Mouse (Mus musculus) thymus, adult 2 months (tissue): Measurements from ENCODE around the gene Baiap3. TPM values are rescaled to one million over a fixed set of nuclear protein-coding genes. Genes with fewer than 3 reads are reported as not detected.
"Not testable (repeated sequence)": the region's sequence is repeated elsewhere in the genome, so short reads cannot be mapped to it uniquely, and the experiment has no call there.

Experiments
- DNase-seq: peaks from one replicate; pipeline ENCODE4 v3.0.0; 2021
- H3K27ac ChIP-seq: fragments of 200-500 bp; 2 replicates; pipeline ENCODE4 v1.5.1; 2012; ENCODE audit warnings: low read length, control low read depth; ENCODE audit not compliant: control insufficient read depth, insufficient read depth
- H3K27me3 ChIP-seq: fragments of 200-500 bp; 2 replicates; pipeline ENCODE4 v1.6.1; 2012; ENCODE audit warnings: mild to moderate bottlenecking, low read length, moderate library complexity, mixed read lengths; ENCODE audit not compliant: control insufficient read depth, insufficient read depth
- H3K36me3 ChIP-seq: fragments of 200-500 bp; 2 replicates; pipeline ENCODE4 v1.6.1; 2012; ENCODE audit warnings: mild to moderate bottlenecking, low read length, moderate library complexity; ENCODE audit not compliant: control insufficient read depth, insufficient read depth
- H3K4me1 ChIP-seq: fragments of 200-500 bp; replicated peaks from 2 replicates; pipeline ENCODE4 v1.6.1; 2012; ENCODE audit warnings: low read length; ENCODE audit not compliant: control insufficient read depth, insufficient read depth
- H3K4me3 ChIP-seq: fragments of 200-500 bp; 2 replicates; pipeline ENCODE4 v1.5.1; 2012; ENCODE audit warnings: mild to moderate bottlenecking, low read length, control low read depth, moderate library complexity; ENCODE audit not compliant: control insufficient read depth, insufficient read depth
- CTCF ChIP-seq: fragments of 200-500 bp; IDR thresholded peaks from 2 replicates; pipeline ENCODE4 v1.5.1; 2012; ENCODE audit warnings: mild to moderate bottlenecking, control low read depth, low read length, moderate library complexity, borderline replicate concordance; ENCODE audit not compliant: control insufficient read depth, poor library complexity, insufficient read depth; ENCODE audit errors: extremely low read depth
- POLR2A ChIP-seq: fragments of 200-500 bp; IDR thresholded peaks from 2 replicates; pipeline ENCODE4 v1.6.1; 2012; ENCODE audit warnings: mild to moderate bottlenecking, low read length, control low read depth, moderate library complexity; ENCODE audit not compliant: control insufficient read depth, poor library complexity, insufficient read depth; ENCODE audit errors: extremely low read depth
- WGBS: fragments of 180-500 bp; shearing (Covaris S2); methylation state at CpG from one replicate; pipeline ENCODE4 v1.1.7; 2018; 5-methylcytosine and 5-hydroxymethylcytosine counted together
- polyA plus RNA-seq: library from polyadenylated mRNA; depleted of rRNA; stranded (reverse); fragments of >200 nt; gene quantifications from 2 replicates; pipeline ENCODE4 v1.2.3, GENCODE M21; 2012

Baiap3 gene
- polyA plus RNA-seq, 1 experiment: 56.5 TPM

DNA sequence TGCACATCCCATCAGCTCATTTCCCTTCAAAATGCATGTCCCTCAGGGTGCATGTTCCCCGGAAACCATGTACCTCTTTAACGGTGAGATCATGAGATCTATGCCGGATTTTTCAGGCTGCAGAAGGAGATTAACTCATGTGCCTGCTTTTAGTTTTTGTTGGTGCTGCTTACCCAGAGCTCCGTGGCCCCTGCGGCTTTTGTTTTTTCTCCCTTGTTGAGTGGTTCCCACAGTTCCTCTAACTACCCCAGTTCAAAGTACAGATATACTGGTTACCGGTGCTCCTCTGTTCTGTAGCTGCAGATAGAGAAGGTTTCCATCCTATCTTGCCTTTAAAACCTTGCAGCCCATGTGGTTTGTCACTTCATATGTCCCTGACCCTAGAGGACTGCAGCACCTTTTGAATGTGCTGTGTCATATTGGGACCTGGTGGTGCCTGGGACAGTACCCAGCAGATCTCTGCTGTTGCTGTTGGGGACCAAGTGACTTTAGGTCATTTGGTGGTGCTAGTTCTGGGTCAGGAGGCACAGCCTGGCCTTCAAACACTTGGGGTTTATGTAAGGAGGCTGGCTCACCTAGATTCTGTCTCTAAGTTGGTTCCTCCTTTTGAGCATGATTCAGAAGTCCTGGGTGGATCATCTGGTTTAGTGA, 33.1 kb downstream of the Baiap3 start:
- Histone ChIP-seq H3K36me3 (no peaks in the 10 kb centered on the region), H3K4me1 (peaks cover 78% of the 10 kb centered on the region), H3K4me3 (peak overlapping the region; percentile 45), H3K27ac (peak overlapping the region; percentile 97), H3K27me3 (no peaks in the 10 kb centered on the region)
- WGBS: 7% methylated on average over 6 of the region's 6 CpGs
- no peak for TF ChIP-seq POLR2A
- TF ChIP-seq CTCF: no peak
- DNase-seq: peak; percentile 14

GRCm38 (mm10) chr17:25222504-25222940, 33.6 kb downstream of the Baiap3 start:
- WGBS: under 1% methylated on average over 14 of the region's 28 CpGs
- H3K27ac ChIP-seq: peak overlapping the region; percentile 97
- peaks cover 77% of the 10 kb centered on the region for H3K4me1 ChIP-seq
- H3K36me3 ChIP-seq, H3K27me3 ChIP-seq: not testable (repeated sequence)
- peak; percentile 55 for DNase-seq
- H3K4me3 ChIP-seq: peak overlapping the region; percentile 45

DNA sequence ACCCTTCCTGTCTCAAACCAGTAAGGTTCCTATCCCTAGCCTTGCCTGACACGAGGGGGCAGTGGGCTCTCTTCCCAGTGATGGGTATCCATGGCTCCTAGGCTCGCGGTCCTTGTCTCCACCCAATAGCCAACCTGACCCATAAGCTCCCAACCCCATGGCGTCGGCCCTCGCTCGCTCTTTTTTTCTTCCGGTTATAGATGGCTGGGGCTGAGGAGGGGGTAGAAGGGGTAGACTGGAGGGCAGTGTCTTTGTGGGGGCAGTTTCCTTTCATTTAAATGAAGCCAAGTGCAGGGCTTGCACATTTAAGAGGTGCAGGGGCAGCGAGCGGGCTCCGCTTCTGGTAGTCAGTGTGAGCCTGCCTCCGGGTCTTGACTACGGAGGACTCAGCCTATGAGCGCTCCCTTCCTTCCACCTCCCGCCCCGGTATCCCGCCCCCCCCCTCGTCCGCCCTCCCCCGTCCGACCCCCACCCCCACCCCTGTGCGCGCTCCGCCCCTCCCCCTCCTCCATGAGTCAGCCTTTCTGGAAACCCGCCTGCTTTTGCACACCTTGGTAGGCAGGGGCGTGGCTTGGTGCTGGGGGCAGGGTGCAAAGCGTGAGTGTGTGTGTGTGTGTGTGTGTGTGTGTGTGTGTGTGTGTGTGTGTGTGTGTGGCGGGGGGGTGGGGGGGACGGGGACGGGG, 34.2 kb downstream of the Baiap3 start:
- DNase-seq: peak; percentile 77
- Histone ChIP-seq H3K4me1 (peaks cover 76% of the 10 kb centered on the region), H3K27me3 (no peaks in the 10 kb centered on the region), H3K36me3 (no peaks in the 10 kb centered on the region), H3K4me3 (peak overlapping the region; percentile 43), H3K27ac (peak overlapping the region; percentile 88)
- no peak for TF ChIP-seq CTCF
- TF ChIP-seq POLR2A: peak; percentile 49; the same call in 1 of the 2 replicates
- 1% methylated on average over 23 of the region's 30 CpGs for WGBS

DNA sequence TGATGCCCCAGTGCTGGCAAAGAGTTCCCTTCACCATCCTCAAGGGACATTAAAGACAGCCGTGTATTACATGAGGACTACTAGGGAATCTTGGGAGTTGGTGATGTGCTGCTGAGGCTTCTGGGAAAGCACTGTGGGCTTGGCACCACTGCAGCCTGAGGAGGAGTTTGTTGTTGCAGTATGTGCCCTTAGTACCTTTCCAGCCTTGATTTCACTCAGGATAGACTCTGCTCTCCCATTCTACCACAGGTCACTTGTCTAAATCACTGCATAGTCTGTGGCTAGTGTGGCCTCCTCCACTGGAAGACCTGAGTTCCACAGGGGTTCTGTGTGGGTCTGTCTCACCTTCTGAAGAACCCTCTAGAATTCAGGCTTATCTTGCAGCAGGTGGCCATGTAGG, 35.4 kb downstream of the Baiap3 start:
- no peak overlapping the region for H3K4me3 ChIP-seq
- WGBS: 100% methylated on average over 1 of the region's 1 CpGs
- H3K27ac ChIP-seq: peak overlapping the region; percentile 88; the same call in 1 of the 2 replicates

DNA sequence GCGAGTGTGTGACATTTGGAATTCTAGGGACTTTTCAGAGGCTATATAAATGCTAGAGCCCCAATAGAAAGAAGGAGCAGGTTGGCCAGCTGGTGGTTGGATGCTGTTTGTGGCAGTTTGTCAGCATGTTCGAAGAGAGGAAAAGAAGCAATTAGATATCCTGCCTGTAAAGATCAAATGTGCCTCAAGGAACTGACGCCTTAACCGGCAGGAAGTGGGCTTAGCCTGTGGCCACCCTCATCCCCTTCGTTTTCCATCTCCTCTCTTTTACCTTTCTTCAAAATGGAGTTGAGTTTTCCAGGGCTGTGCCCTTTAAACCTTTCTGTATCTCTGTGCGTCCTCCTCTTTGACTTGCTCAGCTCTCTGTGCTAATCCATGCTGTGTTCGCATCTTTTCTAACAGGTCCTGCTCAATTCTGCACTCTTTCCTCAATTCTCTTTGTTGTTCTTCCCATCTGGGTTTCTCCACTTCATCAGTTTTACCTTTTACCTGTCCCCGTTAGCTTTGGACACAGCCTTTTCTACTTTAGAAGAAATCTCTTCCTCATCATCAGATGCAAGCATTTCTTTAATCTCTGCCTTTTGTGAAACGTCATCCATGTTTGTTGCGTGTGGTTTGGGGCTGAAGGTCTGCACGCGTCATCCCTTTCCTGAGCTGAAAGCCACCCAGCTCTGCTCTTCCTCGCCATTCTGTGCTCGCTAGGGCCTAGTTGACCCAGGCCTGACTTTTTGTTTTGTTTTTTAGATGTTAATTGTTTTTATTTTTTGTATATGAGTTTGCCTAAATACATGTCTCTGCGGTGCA, 36.5 kb downstream of the Baiap3 start:
- H3K4me3 ChIP-seq: no peak overlapping the region
- TF ChIP-seq CTCF: no peak
- no peak for TF ChIP-seq POLR2A
- 20% methylated on average over 15 of the region's 15 CpGs for WGBS
- peaks cover 62% of the 10 kb centered on the region for H3K4me1 ChIP-seq
- H3K27me3 ChIP-seq: no peaks in the 10 kb centered on the region
- peak overlapping the region; percentile 63 for H3K27ac ChIP-seq
- DNase-seq: peak; percentile 52
- H3K36me3 ChIP-seq: peaks cover 10% of the 10 kb centered on the region

More for the DNA sequence above, 35.4 kb downstream of the Baiap3 start:
- TF ChIP-seq POLR2A (no peak), CTCF (no peak)
- no peak for DNase-seq
- no peaks in the 10 kb centered on the region; the same call in 1 of the 2 replicates for H3K36me3 ChIP-seq
- H3K4me1 ChIP-seq: peaks cover 72% of the 10 kb centered on the region
- no peaks in the 10 kb centered on the region for H3K27me3 ChIP-seq

DNA sequence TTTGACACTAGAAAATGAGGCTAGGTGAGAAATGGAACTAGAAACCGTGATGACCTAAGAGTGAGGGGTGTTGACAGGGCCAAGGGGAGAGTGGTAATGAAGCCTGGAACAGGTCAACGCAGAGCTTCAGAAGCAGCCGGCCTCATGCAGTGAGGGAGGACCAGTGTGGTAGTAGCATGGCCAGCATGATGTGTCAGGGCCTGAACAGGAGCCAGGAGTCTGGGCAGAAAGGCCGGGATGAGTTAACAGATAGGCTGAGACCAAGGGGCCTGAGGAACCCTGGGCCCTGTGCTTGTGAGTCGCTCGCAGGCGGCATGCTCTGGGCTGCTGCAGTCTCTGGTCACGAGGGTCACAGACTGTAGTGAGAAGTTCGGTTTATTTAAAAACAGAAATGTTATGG, 37.2 kb downstream of the Baiap3 start:
- DNase-seq: no peak
- WGBS: 69% methylated on average over 9 of the region's 9 CpGs
- peaks cover 17% of the 10 kb centered on the region for H3K36me3 ChIP-seq
- H3K4me1 ChIP-seq: peaks cover 55% of the 10 kb centered on the region
- TF ChIP-seq POLR2A (no peak), CTCF (no peak)
- H3K27me3 ChIP-seq: no peaks in the 10 kb centered on the region
- H3K4me3 ChIP-seq: no peak overlapping the region
- H3K27ac ChIP-seq: peak overlapping the region; percentile 63
